Mouse (Mus musculus) CH12.LX (cell line): ENCODE data around the gene Keap1.

Experiments
- CHD2 ChIP-seq: IDR thresholded peaks from 2 replicates; pipeline ENCODE4 v1.6.1; 2011; ENCODE audit warnings: low read length, improper control_type of control experiment
- CTCF ChIP-seq, 2 experiments: IDR thresholded peaks in 1 of 2; conservative IDR thresholded peaks in 1 of 2; 2 replicates each; pipeline ENCODE4 v1.5.1; 2011 to 2012; ENCODE audit warnings: low read depth in 2 of 2, low read length in 2 of 2, improper control_type of control experiment in 1 of 2, inconsistent platforms in 1 of 2, mild to moderate bottlenecking in 1 of 2, moderate library complexity in 1 of 2
- EP300 ChIP-seq: IDR thresholded peaks from 2 replicates; pipeline ENCODE4 v1.6.1; 2011; ENCODE audit warnings: low read length, improper control_type of control experiment
- GABPA ChIP-seq: IDR thresholded peaks from 2 replicates; pipeline ENCODE4 v1.6.1; 2012; ENCODE audit warnings: low read depth, low read length, improper control_type of control experiment, inconsistent platforms; ENCODE audit not compliant: insufficient replicate concordance
- HCFC1 ChIP-seq: IDR thresholded peaks from 2 replicates; pipeline ENCODE4 v1.6.1; 2012; ENCODE audit warnings: low read depth, mild to moderate bottlenecking, inconsistent platforms, low read length, improper control_type of control experiment
- MAFK ChIP-seq: IDR thresholded peaks from 2 replicates; pipeline ENCODE4 v1.6.1; 2011; ENCODE audit warnings: low read length, improper control_type of control experiment; ENCODE audit not compliant: insufficient replicate concordance
- MEF2A ChIP-seq: IDR thresholded peaks from 2 replicates; pipeline ENCODE4 v1.6.1; 2014; ENCODE audit warnings: low read depth, mild to moderate bottlenecking, inconsistent platforms, low read length, improper control_type of control experiment, borderline replicate concordance
- MXI1 ChIP-seq: IDR thresholded peaks from 2 replicates; pipeline ENCODE4 v1.6.1; 2011; ENCODE audit warnings: mild to moderate bottlenecking, low read depth, low read length, improper control_type of control experiment
- MYC ChIP-seq: IDR thresholded peaks from 2 replicates; pipeline ENCODE4 v1.6.1; 2011; ENCODE audit warnings: low read depth, mild to moderate bottlenecking, improper control_type of control experiment, low read length
- POLR2A ChIP-seq: IDR thresholded peaks from 2 replicates; pipeline ENCODE4 v1.6.1; 2011; ENCODE audit warnings: low read depth, mild to moderate bottlenecking, improper control_type of control experiment, low read length
- RAD21 ChIP-seq: IDR thresholded peaks from 2 replicates; pipeline ENCODE4 v1.6.1; 2011; ENCODE audit warnings: low read depth, mild to moderate bottlenecking, low read length, improper control_type of control experiment, moderate library complexity
- RCOR1 ChIP-seq: conservative IDR thresholded peaks from 2 replicates; pipeline ENCODE4 v1.6.1; 2012; ENCODE audit warnings: low read depth, mild to moderate bottlenecking, inconsistent platforms, low read length, improper control_type of control experiment
- SIN3A ChIP-seq: IDR thresholded peaks from 2 replicates; pipeline ENCODE4 v1.6.1; 2012; ENCODE audit warnings: low read length, improper control_type of control experiment, inconsistent platforms
- ZC3H11A ChIP-seq: IDR thresholded peaks from 2 replicates; pipeline ENCODE4 v1.6.1; 2012; ENCODE audit warnings: low read depth, mild to moderate bottlenecking, inconsistent platforms, low read length, improper control_type of control experiment

DNA sequence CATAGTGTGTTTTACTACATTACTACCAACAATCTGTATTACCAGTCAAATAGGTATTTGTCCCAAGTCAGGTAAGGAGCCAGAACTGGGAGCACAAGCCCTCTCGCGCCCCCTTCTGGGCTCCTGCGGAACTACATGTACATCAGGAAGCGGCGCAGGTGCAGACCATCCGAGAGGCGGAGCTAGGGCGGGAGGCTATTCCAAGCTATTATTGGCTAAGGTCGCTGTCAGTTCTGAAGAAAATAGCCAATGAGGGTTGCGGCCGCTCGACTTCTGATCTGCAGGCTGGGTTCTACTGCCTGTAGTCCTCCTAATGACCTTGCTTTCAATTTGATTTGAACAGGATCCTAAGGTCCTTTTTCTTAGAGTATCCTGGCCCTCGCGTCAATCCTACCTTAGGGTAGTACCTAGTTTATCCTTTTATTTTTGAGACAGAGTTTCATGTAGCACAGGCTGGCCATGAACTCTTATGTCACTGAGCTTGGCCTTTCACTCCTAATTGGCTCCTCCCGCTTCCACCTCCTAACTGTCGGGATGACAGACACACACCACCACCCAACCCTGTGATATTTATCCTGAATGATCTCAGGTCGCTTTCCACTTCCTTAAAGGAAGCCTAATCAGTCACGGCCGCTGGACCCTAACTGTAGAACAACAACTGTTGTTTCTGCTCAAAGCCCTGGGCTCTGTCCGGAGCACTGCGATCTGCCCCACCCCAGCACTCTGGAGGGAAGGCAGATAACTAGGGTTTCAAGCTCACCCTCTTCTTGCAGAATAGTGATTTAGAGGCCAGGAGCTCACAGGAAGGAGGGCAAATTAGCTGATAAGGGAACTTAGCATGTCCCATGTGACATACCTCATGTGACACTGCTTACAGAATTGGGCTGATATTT is 18.4 kb downstream of the Keap1 start:
- 0 out of 2 replicates have a peak, but pooled peaks have one; percentile 42 for TF ChIP-seq MEF2A
- TF ChIP-seq MYC: 0 out of 2 replicates have a peak, but pooled peaks have one; percentile 50
- TF ChIP-seq POLR2A: peak; percentile 49
- peak; percentile 39 for TF ChIP-seq HCFC1
- TF ChIP-seq CTCF (conservative IDR thresholded peaks at IDR 0.05 in 1 of 2, IDR thresholded peaks at IDR 0.05 in 1 of 2; ENCODE audit: low read depth in 2 of 2, low read length in 2 of 2): peak; percentile 89 to 99
- no peak for TF ChIP-seq RCOR1
- TF ChIP-seq MAFK: no peak
- TF ChIP-seq ZC3H11A: peak; percentile 54
- TF ChIP-seq EP300: no peak
- peak; percentile 92 for TF ChIP-seq RAD21
- TF ChIP-seq CHD2: peak; percentile 92
- TF ChIP-seq SIN3A: peak; percentile 90
- no peak for TF ChIP-seq GABPA
- TF ChIP-seq MXI1: peak; percentile 70; the same call in 1 of the 2 replicates
